Mouse (Mus musculus) CH12.LX (cell line): ENCODE results near the gene Apopt1. TPM values are rescaled to one million over a fixed set of nuclear protein-coding genes. Genes with fewer than 3 reads are reported as not detected.

Experiments used
- DNase-seq: peaks from one replicate; pipeline ENCODE4 v3.0.0-alpha.2; 2013; ENCODE audit errors: extremely low read depth
- H3K27ac ChIP-seq: 2 replicates; pipeline ENCODE4 v1.5.1; 2012; ENCODE audit warnings: low read depth, mild to moderate bottlenecking, control low read depth, moderate library complexity; ENCODE audit not compliant: insufficient read depth
- H3K27me3 ChIP-seq: replicated peaks from 2 replicates; pipeline ENCODE3; 2012; ENCODE audit warnings: inconsistent platforms
- H3K36me3 ChIP-seq, 2 experiments: replicated peaks in 1 of 2; 2 replicates each; pipeline versions ENCODE3 to v1.6.1; 2012; ENCODE audit warnings: inconsistent platforms in 1 of 2, low read length in 1 of 2, mild to moderate bottlenecking in 1 of 2, mixed read lengths in 1 of 2, moderate library complexity in 1 of 2; ENCODE audit not compliant: control insufficient read depth in 1 of 2, insufficient read depth in 1 of 2
- H3K4me1 ChIP-seq, 2 experiments: 2 replicates each; pipeline ENCODE4 v1.6.1; 2012; ENCODE audit warnings: inconsistent platforms in 1 of 2, moderate library complexity in 1 of 2; ENCODE audit not compliant: insufficient read depth in 2 of 2, control insufficient read depth in 1 of 2
- H3K4me2 ChIP-seq: 2 replicates; pipeline ENCODE4 v1.6.1; 2012; ENCODE audit warnings: low read depth, mild to moderate bottlenecking, control low read depth; ENCODE audit not compliant: poor library complexity, insufficient read depth, severe bottlenecking
- H3K4me3 ChIP-seq, 3 experiments: fragments of 150-350 bp in 1 of 3; sonication (generic) in 1 of 3; replicated peaks in 1 of 3; 2 replicates each; pipeline versions ENCODE3 to v1.5.1; 2011 to 2012; ENCODE audit warnings: low read depth in 2 of 3, low read length in 2 of 3, mild to moderate bottlenecking in 2 of 3, moderate library complexity in 2 of 3, control low read depth in 1 of 3, improper control_type of control experiment in 1 of 3, inconsistent platforms in 1 of 3, mixed read lengths in 1 of 3; ENCODE audit not compliant: poor library complexity in 1 of 3
- H3K79me2 ChIP-seq: replicated peaks from 2 replicates; pipeline ENCODE4 v1.6.1; 2012; ENCODE audit warnings: mild to moderate bottlenecking, moderate library complexity; ENCODE audit not compliant: control insufficient read depth, poor library complexity, insufficient read depth, severe bottlenecking; ENCODE audit errors: extremely low read depth
- H3K9ac ChIP-seq: 2 replicates; pipeline ENCODE4 v1.6.1; 2012; ENCODE audit warnings: low read depth, mild to moderate bottlenecking, control low read depth, moderate library complexity; ENCODE audit not compliant: insufficient read depth
- H3K9me3 ChIP-seq: replicated peaks from 2 replicates; pipeline ENCODE3; 2012; ENCODE audit warnings: low read length, inconsistent platforms, mixed read lengths
- BHLHE40 ChIP-seq: IDR thresholded peaks from 2 replicates; pipeline ENCODE4 v1.6.1; 2011; ENCODE audit warnings: mild to moderate bottlenecking, low read depth, low read length, improper control_type of control experiment
- CHD2 ChIP-seq: IDR thresholded peaks from 2 replicates; pipeline ENCODE4 v1.6.1; 2011; ENCODE audit warnings: low read length, improper control_type of control experiment
- ETS1 ChIP-seq: conservative IDR thresholded peaks from 2 replicates; pipeline ENCODE4 v1.6.1; 2012; ENCODE audit warnings: low read depth, mild to moderate bottlenecking, inconsistent platforms, low read length, improper control_type of control experiment, moderate library complexity
- IRF4 ChIP-seq: IDR thresholded peaks from 2 replicates; pipeline ENCODE4 v1.6.1; 2014; ENCODE audit warnings: low read depth, mild to moderate bottlenecking, inconsistent platforms, low read length, improper control_type of control experiment
- JUND ChIP-seq: conservative IDR thresholded peaks from 2 replicates; pipeline ENCODE4 v1.6.1; 2011; ENCODE audit warnings: low read depth, low read length, improper control_type of control experiment
- KAT2A ChIP-seq: IDR thresholded peaks from 2 replicates; pipeline ENCODE4 v1.6.1; 2012; ENCODE audit warnings: low read length, improper control_type of control experiment, inconsistent platforms; ENCODE audit not compliant: insufficient replicate concordance
- MAX ChIP-seq: IDR thresholded peaks from 2 replicates; pipeline ENCODE4 v1.6.1; 2011; ENCODE audit warnings: low read length, improper control_type of control experiment
- MAZ ChIP-seq: IDR thresholded peaks from 2 replicates; pipeline ENCODE4 v1.6.1; 2012; ENCODE audit warnings: low read depth, mild to moderate bottlenecking, inconsistent platforms, low read length, improper control_type of control experiment, moderate library complexity
- MXI1 ChIP-seq: IDR thresholded peaks from 2 replicates; pipeline ENCODE4 v1.6.1; 2011; ENCODE audit warnings: mild to moderate bottlenecking, low read depth, low read length, improper control_type of control experiment
- MYC ChIP-seq: IDR thresholded peaks from 2 replicates; pipeline ENCODE4 v1.6.1; 2011; ENCODE audit warnings: low read depth, mild to moderate bottlenecking, improper control_type of control experiment, low read length
- POLR2A ChIP-seq: IDR thresholded peaks from 2 replicates; pipeline ENCODE4 v1.6.1; 2011; ENCODE audit warnings: low read depth, mild to moderate bottlenecking, improper control_type of control experiment, low read length
- SMC3 ChIP-seq: IDR thresholded peaks from 2 replicates; pipeline ENCODE4 v1.6.1; 2011; ENCODE audit warnings: low read depth, low read length, improper control_type of control experiment
- USF1 ChIP-seq: IDR thresholded peaks from 2 replicates; pipeline ENCODE4 v1.6.1; 2014; ENCODE audit warnings: low read depth, mild to moderate bottlenecking, inconsistent platforms, low read length, improper control_type of control experiment
- USF2 ChIP-seq: conservative IDR thresholded peaks from 2 replicates; pipeline ENCODE4 v1.6.1; 2011; ENCODE audit warnings: low read depth, low read length, improper control_type of control experiment
- ZKSCAN1 ChIP-seq: IDR thresholded peaks from 2 replicates; pipeline ENCODE4 v1.6.1; 2012; ENCODE audit warnings: low read depth, inconsistent platforms, low read length, improper control_type of control experiment, borderline replicate concordance
- dilution Hi-C: fragments of 300-500 bp; cut with MboI; formaldehyde crosslinking; loops from 2 replicates; pipeline ENCODE4 v1.14.3; 2020; ENCODE audit warnings: low sequenced_read_pairs; ENCODE audit not compliant: extremely low pct_unique_long_range_greater_than_20kb, extremely low pct_ligation_motif_present
- in situ Hi-C: fragments of 300-500 bp; cut with MboI; formaldehyde crosslinking; loops from 3 replicates; pipeline ENCODE4 v1.14.3; 2019; ENCODE audit warnings: low sequenced_read_pairs, low pct_ligation_motif_present, low pct_unique_long_range_greater_than_20kb, mixed read lengths
- polyA plus RNA-seq: library from polyadenylated mRNA; unstranded; fragments of >175 nt; gene quantifications from 2 replicates; pipeline ENCODE4 v1.2.1, GENCODE M21; 2012; ENCODE audit warnings: low read depth; ENCODE audit not compliant: insufficient read length
- total RNA-seq, 2 experiments: library from RNA; depleted of rRNA; stranded (reverse); fragments of 300-350 nt in 1 of 2; fragments of >200 nt in 1 of 2; gene quantifications; 2 replicates each; pipeline ENCODE4 v1.2.3; 2012 to 2014

The Apopt1 gene
- total and polyA plus RNA-seq, 3 experiments, result 36.0 to 49.1 (median 43.6) TPM

DNA sequence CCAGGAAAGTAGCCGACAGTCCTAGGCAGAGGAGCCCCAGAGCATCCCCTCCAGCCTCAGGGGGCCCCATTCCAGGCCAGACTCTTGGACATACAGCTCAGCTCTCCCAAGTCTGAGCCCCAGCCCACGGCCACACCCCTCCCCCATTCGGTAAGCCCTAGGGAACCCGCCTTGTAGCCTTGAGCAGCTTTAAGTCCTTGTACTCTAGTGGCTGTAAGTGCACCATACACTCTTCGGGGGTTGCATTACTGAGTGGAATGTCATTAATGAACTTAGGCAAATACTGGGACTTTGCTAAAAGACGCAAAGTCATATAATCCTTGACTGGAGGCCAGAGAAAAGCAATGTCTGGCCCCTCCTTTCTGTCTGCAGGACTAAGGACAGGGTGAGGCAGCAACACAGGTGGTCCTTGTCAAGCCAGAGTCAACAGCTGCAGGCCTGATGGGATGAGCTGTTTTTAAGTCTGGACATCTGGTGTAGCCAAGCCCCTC, 48.9 kb upstream of the Apopt1 start:
- no peaks in the 10 kb centered on the region for H3K27me3 ChIP-seq
- in situ Hi-C loops, result no loop called here
- no peak for TF ChIP-seq BHLHE40
- TF ChIP-seq POLR2A, result no peak
- TF ChIP-seq USF2, result no peak
- TF ChIP-seq IRF4, result no peak
- no peak for TF ChIP-seq ZKSCAN1
- no peak for TF ChIP-seq USF1
- dilution Hi-C loops, result no loop called here
- no peaks in the 10 kb centered on the region for H3K79me2 ChIP-seq
- H3K9ac ChIP-seq, result no peak overlapping the region
- H3K4me2 ChIP-seq, result no peak overlapping the region
- H3K4me3 ChIP-seq, result no peak overlapping the region
- no peak for DNase-seq
- peaks cover 3 to 23% of the 10 kb centered on the region in 2 experiments for H3K4me1 ChIP-seq
- H3K27ac ChIP-seq, result no peak overlapping the region
- no peaks in the 10 kb centered on the region for H3K9me3 ChIP-seq
- H3K36me3 ChIP-seq, result peaks cover 4 to 41% of the 10 kb centered on the region in 2 experiments

GRCm38 (mm10) chr12:111665041-111665880, 47.8 kb upstream of the Apopt1 start:
- Histone ChIP-seq H3K4me2 (no peak overlapping the region), H3K27me3 (no peaks in the 10 kb centered on the region), H3K36me3 (peaks cover 4 to 32% of the 10 kb centered on the region in 2 experiments), H3K79me2 (no peaks in the 10 kb centered on the region), H3K4me3 (no peak overlapping the region), H3K9me3 (no peaks in the 10 kb centered on the region), H3K4me1 (peaks cover 8 to 34% of the 10 kb centered on the region in 2 experiments), H3K9ac (no peak overlapping the region), H3K27ac (no peak overlapping the region)
- DNase-seq, result no peak
- dilution Hi-C loops (no loop called here), in situ Hi-C loops (no loop called here)
- TF ChIP-seq MXI1 (no peak), SMC3 (no peak), MAX (no peak), ETS1 (no peak), JUND (no peak), KAT2A (no peak), MAZ (no peak)

DNA sequence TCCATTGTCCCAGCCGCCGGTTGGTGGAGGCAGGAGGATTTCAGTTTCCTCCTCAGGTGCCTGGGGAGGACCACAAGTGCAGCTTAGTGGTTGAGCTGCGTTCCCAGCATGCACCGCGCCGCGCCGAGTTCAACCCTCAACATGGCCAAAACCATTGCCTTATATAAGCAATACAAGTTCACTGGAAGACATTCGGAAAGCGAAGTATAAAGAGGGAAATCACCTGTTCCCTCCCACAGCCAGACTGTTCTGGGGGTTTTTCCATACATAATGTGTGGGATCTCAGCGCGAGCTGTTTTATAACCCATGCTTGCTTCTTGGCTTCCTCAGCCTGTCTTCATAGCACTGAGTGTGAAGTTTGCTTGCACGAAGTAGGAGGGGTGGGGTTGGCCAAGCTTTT, 46.7 kb upstream of the Apopt1 start:
- Histone ChIP-seq H3K9ac (no peak overlapping the region), H3K4me3 (no peak overlapping the region), H3K4me1 (peaks cover 8 to 36% of the 10 kb centered on the region in 2 experiments), H3K9me3 (peaks cover 6% of the 10 kb centered on the region), H3K4me2 (no peak overlapping the region), H3K36me3 (peaks cover 4 to 21% of the 10 kb centered on the region in 2 experiments), H3K27ac (no peak overlapping the region), H3K27me3 (no peaks in the 10 kb centered on the region), H3K79me2 (no peaks in the 10 kb centered on the region)
- TF ChIP-seq CHD2 (no peak), KAT2A (no peak), MYC (no peak), JUND (no peak), USF2 (no peak)
- dilution Hi-C loops, result no loop called here
- in situ Hi-C loops, result no loop called here
- no peak for DNase-seq
